In the genomic region with DNA sequence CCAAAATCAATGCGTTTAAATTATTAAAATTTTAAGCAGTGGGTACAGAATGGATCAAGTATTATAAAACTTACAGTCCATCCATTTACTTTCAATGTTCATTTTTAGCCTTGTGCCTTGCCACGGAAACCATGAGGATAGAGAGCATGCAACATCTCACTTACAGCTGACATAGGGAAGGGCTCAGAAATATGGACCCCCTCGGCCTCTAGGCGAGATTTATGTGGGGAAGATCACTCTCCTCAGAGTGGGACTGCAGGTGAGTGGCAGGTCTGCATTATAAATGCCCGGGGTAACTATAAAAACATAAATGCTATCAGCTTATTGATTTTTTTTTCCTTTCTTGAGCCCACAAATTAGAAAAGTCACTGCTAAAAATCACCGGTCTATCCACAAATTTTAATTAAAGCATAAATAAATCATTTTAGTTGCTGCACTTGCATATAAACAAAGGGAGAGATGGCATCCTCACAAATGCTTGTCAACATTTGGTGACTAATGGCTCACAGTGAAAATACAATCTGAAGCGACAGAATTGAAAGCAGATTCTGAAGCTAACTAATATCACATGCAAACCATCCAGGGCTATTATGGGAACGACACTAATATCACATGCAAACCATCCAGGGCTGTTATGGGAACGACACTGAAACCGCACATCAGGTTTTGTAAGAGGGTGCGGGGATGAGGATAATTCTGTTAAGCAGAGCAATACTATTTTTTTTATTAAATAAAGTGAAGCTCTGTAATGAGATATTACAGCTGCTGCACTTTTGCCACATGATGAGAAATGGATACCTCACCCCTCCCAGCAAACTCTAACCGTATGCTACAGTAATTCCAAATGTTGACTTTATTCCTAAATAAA, we compare ENCODE assay signal across 10 mouse cellular contexts.
DNase-seq lines count a peak whose midpoint lies in the region; ATAC-seq lines count a peak whose summit lies in the region.
"Had no signal": no experiment of that assay in that cellular context is flagged by ENCODE, and none has a peak within 500 bp of the region (broad histone marks: within the 10 kb centered on the region; RNA-seq: fewer than 3 reads in every experiment).

No protein-coding gene starts in this region.

- H3K36me3 ChIP-seq in heart, embryonic 13.5 days = no peaks in the 10 kb centered on the region
- H3K36me3 ChIP-seq in heart, embryonic 10.5 days = no peaks in the 10 kb centered on the region
- H3K36me3 ChIP-seq in midbrain, embryonic 15.5 days (replicated peaks) = no peaks in the 10 kb centered on the region
- H3K36me3 ChIP-seq in midbrain, embryonic 11.5 days (ENCODE audit: control insufficient read depth, insufficient read depth, low read length) = no peaks in the 10 kb centered on the region

- intact Hi-C loops in left cerebral cortex, postnatal 14 days (cut with DNase I) = no loop called here

- H3K4me2 ChIP-seq in heart, embryonic 13.5 days = no peak overlapping the region
- H3K4me2 ChIP-seq in midbrain, embryonic 15.5 days = no peak overlapping the region
- no peak overlapping the region for H3K4me2 ChIP-seq in midbrain, embryonic 11.5 days

- WGBS in heart, embryonic 13.5 days = 66% methylated on average over 12 of the region's 12 CpGs
- 76% methylated on average over 12 of the region's 12 CpGs for WGBS in heart, embryonic 10.5 days
- 71% methylated on average over 12 of the region's 12 CpGs for whole genome bisulfite sequencing in midbrain, embryonic 15.5 days
- WGBS in midbrain, embryonic 11.5 days = 86% methylated on average over 12 of the region's 12 CpGs

- H3K4me1 ChIP-seq in heart, embryonic 13.5 days = peaks cover 23% of the 10 kb centered on the region
- H3K4me1 ChIP-seq in heart, embryonic 10.5 days = peaks cover 16% of the 10 kb centered on the region
- peaks cover 10% of the 10 kb centered on the region for H3K4me1 ChIP-seq in midbrain, embryonic 15.5 days
- no peaks in the 10 kb centered on the region for H3K4me1 ChIP-seq in midbrain, embryonic 11.5 days (ENCODE audit: control insufficient read depth, insufficient read depth, low read length)
- H3K4me1 ChIP-seq: megakaryocyte, embryonic 14.5 days had no signal

- H3K9me3 ChIP-seq in heart, embryonic 13.5 days = no peaks in the 10 kb centered on the region
- no peaks in the 10 kb centered on the region for H3K9me3 ChIP-seq in heart, embryonic 10.5 days
- H3K9me3 ChIP-seq in midbrain, embryonic 15.5 days = no peaks in the 10 kb centered on the region
- H3K9me3 ChIP-seq in midbrain, embryonic 11.5 days (ENCODE audit: control insufficient read depth, low read length) = no peaks in the 10 kb centered on the region

- no peak overlapping the region for H3K4me3 ChIP-seq in heart, embryonic 13.5 days
- no peak overlapping the region for H3K4me3 ChIP-seq in heart, embryonic 10.5 days
- no peak overlapping the region for H3K4me3 ChIP-seq in midbrain, embryonic 15.5 days
- H3K4me3 ChIP-seq in midbrain, embryonic 11.5 days (ENCODE audit: low read depth, low read length) = no peak overlapping the region
- H3K4me3 ChIP-seq: megakaryocyte, embryonic 14.5 days had no signal

- peak overlapping the region; percentile 66 for H3K27ac ChIP-seq in heart, embryonic 13.5 days (replicated peaks)
- no peak overlapping the region for H3K27ac ChIP-seq in heart, embryonic 10.5 days
- H3K27ac ChIP-seq in midbrain, embryonic 15.5 days = no peak overlapping the region
- no peak overlapping the region for H3K27ac ChIP-seq in midbrain, embryonic 11.5 days (ENCODE audit: low read depth, low read length)

- H3K9ac ChIP-seq in heart, embryonic 13.5 days = no peak overlapping the region
- H3K9ac ChIP-seq in midbrain, embryonic 15.5 days = no peak overlapping the region
- H3K9ac ChIP-seq in midbrain, embryonic 11.5 days (ENCODE audit: low read length) = no peak overlapping the region

- H3K27me3 ChIP-seq in heart, embryonic 13.5 days (replicated peaks) = no peaks in the 10 kb centered on the region
- H3K27me3 ChIP-seq in heart, embryonic 10.5 days (ENCODE audit: insufficient read depth, poor library complexity, severe bottlenecking) = no peaks in the 10 kb centered on the region
- no peaks in the 10 kb centered on the region for H3K27me3 ChIP-seq in midbrain, embryonic 15.5 days (replicated peaks)
- no peaks in the 10 kb centered on the region for H3K27me3 ChIP-seq in midbrain, embryonic 11.5 days (ENCODE audit: control insufficient read depth, insufficient read depth, low read length)
- H3K27me3 ChIP-seq: megakaryocyte, embryonic 14.5 days had no signal

- no peak for ATAC-seq in heart, embryonic 13.5 days (ENCODE audit: extremely low read depth, insufficient number of reproducible peaks, low FRiP score, low TSS enrichment)
- ATAC-seq in midbrain, embryonic 15.5 days (replicated peaks) = peak; percentile 39
- ATAC-seq in midbrain, embryonic 11.5 days (ENCODE audit: low FRiP score) = no peak

- no peak for DNase-seq in heart, embryonic 10.5 days (ENCODE audit: low spot score)
- no peak for DNase-seq in midbrain, embryonic 11.5 days (ENCODE audit: low spot score, missing footprints)
- peak; percentile 34 for DNase-seq in forelimb bud, embryonic 11.5 days (ENCODE audit: low read depth, low spot score)
- peak; percentile 8 for DNase-seq in telencephalon, adult 2 months (ENCODE audit: low read depth, low spot score)
- DNase-seq in left cerebral cortex, postnatal 14 days (ENCODE audit: low spot score in 2 of 2) = no peak
- DNase-seq: lung, adult 2 months; right cerebral cortex, postnatal 14 days had no signal

Comparison
In these comparisons a context has a peak if more than half of its experiments do, and no peak if none do; other contexts are left out.
1. DNase-seq: peak in forelimb bud, embryonic 11.5 days (single experiment) and telencephalon, adult 2 months (single experiment); none in heart, embryonic 10.5 days (single experiment), midbrain, embryonic 11.5 days (single experiment) and left cerebral cortex, postnatal 14 days (0 of 2).